Mouse (Mus musculus): ENCODE measurements around the gene Ttll6. TPM values are rescaled to one million over a fixed set of nuclear protein-coding genes. Genes with fewer than 3 reads are reported as not detected.
A peak's percentile ranks its signal among the peaks of the same experiment; 100 is the strongest.
"Not testable (repeated sequence)": the region's sequence is repeated elsewhere in the genome, so short reads cannot be mapped to it uniquely, and the experiment has no call there.

Gene Ttll6
- polyA plus RNA-seq (2014; fragmentation: Nextera tagmentation; extraction: Ambion mirVana) = 0.07 and 0.12 TPM in 2 replicates

GRCm38 (mm10) chr11:96133239-96133865 is at the start of gene Ttll6:
Gene Ttll6, plus strand, starts transcription at chr11:96133786.
- Histone ChIP-seq H3K27me3 (ENCODE audit: control insufficient read depth, insufficient read depth, low read length) (no peaks in the 10 kb centered on the region), H3K9ac (ENCODE audit: low read depth, low read length) (no peak within 1 kb of the TSS)

DNA sequence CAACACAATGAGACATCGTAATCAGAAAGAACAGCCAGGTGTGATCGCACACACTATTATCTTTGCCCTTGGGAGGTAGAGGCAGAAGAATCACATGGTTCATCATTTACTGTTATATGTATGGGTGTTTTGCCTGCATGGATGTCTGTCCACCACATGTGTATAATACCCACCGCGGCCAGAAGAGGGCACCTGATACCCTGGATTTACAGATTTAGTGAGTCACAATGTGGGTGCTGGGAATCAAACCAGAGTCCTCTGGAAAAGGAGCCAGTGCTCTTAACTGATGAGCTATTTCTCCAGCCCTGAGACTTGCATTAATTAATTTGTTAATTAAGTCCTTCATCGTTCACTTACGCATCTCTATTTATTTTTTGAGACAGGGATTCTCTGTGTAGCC is 45.6 kb upstream of the Ttll6 start:
- ATAC-seq (ENCODE audit: low FRiP score) (no peak), DNase-seq (ENCODE audit: low spot score) (no peak)
- H3K4me3 ChIP-seq (ENCODE audit: low read depth, low read length) = no peak overlapping the region
- H3K36me3 ChIP-seq (ENCODE audit: control insufficient read depth, insufficient read depth, low read length) = no peaks in the 10 kb centered on the region
- no peaks in the 10 kb centered on the region for H3K4me1 ChIP-seq (replicated peaks; ENCODE audit: control insufficient read depth, insufficient read depth, low read length)
- no peaks in the 10 kb centered on the region for H3K9me3 ChIP-seq (ENCODE audit: control insufficient read depth, low read length)
- WGBS = 85% methylated on average over 6 of the region's 6 CpGs
- no peak overlapping the region for H3K9ac ChIP-seq (ENCODE audit: low read depth, low read length)
- no peak overlapping the region for H3K27ac ChIP-seq (ENCODE audit: low read depth, low read length)
- H3K27me3 ChIP-seq (ENCODE audit: control insufficient read depth, insufficient read depth, low read length) = 0 out of 2 replicates have a peak, but pooled peaks cover 2% of the 10 kb centered on the region
- no peak overlapping the region for H3K4me2 ChIP-seq (replicated peaks; ENCODE audit: low read depth, low read length)

More at GRCm38 (mm10) chr11:96133239-96133865, at the start of gene Ttll6:
- H3K27ac ChIP-seq (ENCODE audit: low read depth, low read length) = no peak within 1 kb of the TSS
- DNase-seq (ENCODE audit: low spot score) (peak; percentile 75), ATAC-seq (ENCODE audit: low FRiP score) (no peak)
- H3K36me3 ChIP-seq (ENCODE audit: control insufficient read depth, insufficient read depth, low read length) = no peaks in the 10 kb centered on the region
- H3K4me2 ChIP-seq (replicated peaks; ENCODE audit: low read depth, low read length) = no peak within 1 kb of the TSS
- WGBS = 24% methylated on average over 16 of the region's 16 CpGs
- H3K4me3 ChIP-seq (ENCODE audit: low read depth, low read length) = no peak within 1 kb of the TSS
- H3K4me1 ChIP-seq (replicated peaks; ENCODE audit: control insufficient read depth, insufficient read depth, low read length) = no peaks in the 10 kb centered on the region
- no peaks in the 10 kb centered on the region for H3K9me3 ChIP-seq (ENCODE audit: control insufficient read depth, low read length)

- H3K27me3 ChIP-seq (ENCODE audit: control insufficient read depth, insufficient read depth, low read length) = 0 out of 2 replicates have a peak, but pooled peaks cover 2% of the 10 kb centered on the region
- H3K9ac ChIP-seq (ENCODE audit: low read depth, low read length) = no peak overlapping the region
- ATAC-seq (ENCODE audit: low FRiP score) (no peak), DNase-seq (ENCODE audit: low spot score) (peak; percentile 26)
- H3K36me3 ChIP-seq (ENCODE audit: control insufficient read depth, insufficient read depth, low read length) = no peaks in the 10 kb centered on the region
- H3K27ac ChIP-seq (ENCODE audit: low read depth, low read length) = no peak overlapping the region
- no peaks in the 10 kb centered on the region for H3K9me3 ChIP-seq (ENCODE audit: control insufficient read depth, low read length)
- 62% methylated on average over 2 of the region's 2 CpGs for WGBS
- no peak overlapping the region for H3K4me3 ChIP-seq (ENCODE audit: low read depth, low read length)
- H3K4me2 ChIP-seq (replicated peaks; ENCODE audit: low read depth, low read length) = no peak overlapping the region
- no peaks in the 10 kb centered on the region for H3K4me1 ChIP-seq (replicated peaks; ENCODE audit: control insufficient read depth, insufficient read depth, low read length)
These were observed 42.5 kb upstream of the Ttll6 start for GRCm38 (mm10) chr11:96091073-96091472.

DNA sequence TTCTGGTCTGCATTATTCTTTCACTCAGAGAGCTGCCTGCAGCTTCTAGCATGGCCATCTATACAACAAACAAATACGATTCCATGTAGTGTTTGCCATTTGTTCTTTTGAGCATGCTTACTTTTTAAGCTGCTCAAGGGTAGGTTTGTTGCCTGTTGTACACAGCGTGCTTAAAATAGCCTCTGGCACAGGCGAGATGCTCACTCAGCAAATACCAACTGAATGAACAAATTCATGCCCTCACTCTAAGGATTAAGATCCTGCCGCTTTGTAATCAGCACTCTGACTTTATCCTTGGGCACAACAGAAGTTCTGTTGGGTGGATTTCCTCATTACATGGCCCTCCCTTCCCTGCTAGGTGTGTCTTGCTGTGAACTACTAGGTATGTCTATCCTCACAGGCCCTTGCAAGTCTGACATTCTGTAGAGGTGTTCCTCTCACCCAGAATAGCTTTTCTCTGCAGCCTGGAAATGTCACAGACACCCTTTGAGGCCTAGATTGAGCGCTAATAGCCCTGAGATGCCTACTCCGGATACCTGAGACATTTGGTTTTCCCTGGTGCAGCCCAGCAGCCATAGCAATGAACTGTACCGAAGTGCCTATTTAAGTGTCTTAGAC is 40.8 kb upstream of the Ttll6 start:
- ATAC-seq (ENCODE audit: low FRiP score) = no peak
- H3K27ac ChIP-seq (ENCODE audit: low read depth, low read length) = no peak overlapping the region
- H3K4me2 ChIP-seq (replicated peaks; ENCODE audit: low read depth, low read length) = no peak overlapping the region
- H3K9me3 ChIP-seq (ENCODE audit: control insufficient read depth, low read length) = no peaks in the 10 kb centered on the region
- H3K4me1 ChIP-seq (replicated peaks; ENCODE audit: control insufficient read depth, insufficient read depth, low read length) = no peaks in the 10 kb centered on the region
- WGBS = 50% methylated on average over 7 of the region's 7 CpGs
- no peak overlapping the region for H3K9ac ChIP-seq (ENCODE audit: low read depth, low read length)
- DNase-seq (ENCODE audit: low spot score) = no peak
- H3K4me3 ChIP-seq (ENCODE audit: low read depth, low read length) = no peak overlapping the region
- H3K27me3 ChIP-seq (ENCODE audit: control insufficient read depth, insufficient read depth, low read length) = 0 out of 2 replicates have a peak, but pooled peaks cover 2% of the 10 kb centered on the region
- H3K36me3 ChIP-seq (ENCODE audit: control insufficient read depth, insufficient read depth, low read length) = no peaks in the 10 kb centered on the region

DNA sequence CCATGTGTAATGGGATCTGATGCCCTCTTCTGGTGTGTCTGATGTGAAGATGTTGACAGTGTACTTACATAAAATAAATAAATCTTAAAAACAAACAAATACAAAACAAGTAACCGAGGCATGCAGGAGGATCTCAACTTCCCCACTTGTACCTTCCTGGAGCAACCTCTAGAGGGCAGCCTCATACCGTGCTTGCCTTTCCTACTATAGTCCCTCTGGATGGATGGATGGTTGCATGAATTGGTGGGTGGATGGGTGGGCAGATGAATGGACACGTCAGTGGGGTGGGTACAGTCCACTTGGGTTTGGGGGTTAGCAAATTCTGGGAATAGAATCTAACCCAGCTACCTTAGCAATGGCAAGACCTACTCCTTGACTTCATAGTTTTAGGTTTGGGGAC is 40.2 kb upstream of the Ttll6 start:
- H3K4me1 ChIP-seq (replicated peaks; ENCODE audit: control insufficient read depth, insufficient read depth, low read length) = no peaks in the 10 kb centered on the region
- no peak overlapping the region for H3K4me2 ChIP-seq (replicated peaks; ENCODE audit: low read depth, low read length)
- H3K36me3 ChIP-seq (ENCODE audit: control insufficient read depth, insufficient read depth, low read length) = no peaks in the 10 kb centered on the region
- H3K27ac ChIP-seq (ENCODE audit: low read depth, low read length) = no peak overlapping the region
- no peak for ATAC-seq (ENCODE audit: low FRiP score)
- H3K27me3 ChIP-seq (ENCODE audit: control insufficient read depth, insufficient read depth, low read length) = 0 out of 2 replicates have a peak, but pooled peaks cover 2% of the 10 kb centered on the region
- H3K9ac ChIP-seq (ENCODE audit: low read depth, low read length) = no peak overlapping the region
- H3K4me3 ChIP-seq (ENCODE audit: low read depth, low read length) = no peak overlapping the region
- 10% methylated on average over 3 of the region's 3 CpGs for WGBS
- H3K9me3 ChIP-seq (ENCODE audit: control insufficient read depth, low read length) = no peaks in the 10 kb centered on the region
- peak; percentile 62 for DNase-seq (ENCODE audit: low spot score)

GRCm38 (mm10) chr11:96108376-96108775 is 25.2 kb upstream of the Ttll6 start:
- 100% methylated on average over 1 of the region's 1 CpGs for whole genome bisulfite sequencing
- no peak overlapping the region for H3K9ac ChIP-seq (ENCODE audit: low read depth, low read length)
- H3K4me1 ChIP-seq (replicated peaks; ENCODE audit: control insufficient read depth, insufficient read depth, low read length) = no peaks in the 10 kb centered on the region
- no peak for DNase-seq (ENCODE audit: low spot score)
- no peak overlapping the region for H3K4me2 ChIP-seq (replicated peaks; ENCODE audit: low read depth, low read length)
- H3K4me3 ChIP-seq (ENCODE audit: low read depth, low read length) = no peak overlapping the region
- H3K27me3 ChIP-seq (ENCODE audit: control insufficient read depth, insufficient read depth, low read length) = no peaks in the 10 kb centered on the region
- no peak overlapping the region for H3K27ac ChIP-seq (ENCODE audit: low read depth, low read length)
- H3K9me3 ChIP-seq (ENCODE audit: control insufficient read depth, low read length) = no peaks in the 10 kb centered on the region
- ATAC-seq (ENCODE audit: low FRiP score) = no peak
- no peaks in the 10 kb centered on the region for H3K36me3 ChIP-seq (ENCODE audit: control insufficient read depth, insufficient read depth, low read length)

DNA sequence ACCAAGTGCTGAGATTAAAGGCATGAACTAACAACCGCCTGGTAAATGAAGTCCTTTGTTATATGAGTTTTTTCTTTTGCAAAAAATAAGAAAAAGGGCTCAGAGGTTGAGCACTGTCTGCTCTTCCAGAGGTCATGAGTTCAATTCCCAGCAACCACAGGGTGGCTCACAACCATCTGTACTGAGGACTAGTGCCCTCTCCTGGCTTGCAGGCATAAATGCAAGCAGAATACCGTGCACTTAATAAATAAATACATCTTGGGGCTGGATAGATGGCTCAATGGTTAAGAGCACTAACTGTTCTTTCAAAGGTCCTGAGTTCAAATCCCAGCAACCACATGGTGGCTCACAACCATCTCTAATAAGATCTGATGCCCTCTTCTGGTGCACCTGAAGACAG is 22.6 kb upstream of the Ttll6 start:
- not testable (repeated sequence) for H3K4me3 ChIP-seq (ENCODE audit: low read depth, low read length); H3K36me3 ChIP-seq (ENCODE audit: control insufficient read depth, insufficient read depth, low read length); H3K4me2 ChIP-seq (replicated peaks; ENCODE audit: low read depth, low read length); ATAC-seq (ENCODE audit: low FRiP score); H3K4me1 ChIP-seq (replicated peaks; ENCODE audit: control insufficient read depth, insufficient read depth, low read length); DNase-seq (ENCODE audit: low spot score); H3K9me3 ChIP-seq (ENCODE audit: control insufficient read depth, low read length); H3K27ac ChIP-seq (ENCODE audit: low read depth, low read length); H3K9ac ChIP-seq (ENCODE audit: low read depth, low read length); H3K27me3 ChIP-seq (ENCODE audit: control insufficient read depth, insufficient read depth, low read length)
- 65% methylated on average over 2 of the region's 2 CpGs for WGBS

- Histone ChIP-seq H3K27me3 (ENCODE audit: control insufficient read depth, insufficient read depth, low read length) (no peaks in the 10 kb centered on the region), H3K4me1 (replicated peaks; ENCODE audit: control insufficient read depth, insufficient read depth, low read length) (no peaks in the 10 kb centered on the region), H3K9ac (ENCODE audit: low read depth, low read length) (no peak within 1 kb of the TSS), H3K4me2 (replicated peaks; ENCODE audit: low read depth, low read length) (no peak within 1 kb of the TSS), H3K27ac (ENCODE audit: low read depth, low read length) (no peak within 1 kb of the TSS), H3K9me3 (ENCODE audit: control insufficient read depth, low read length) (no peaks in the 10 kb centered on the region), H3K4me3 (ENCODE audit: low read depth, low read length) (no peak within 1 kb of the TSS), H3K36me3 (ENCODE audit: control insufficient read depth, insufficient read depth, low read length) (no peaks in the 10 kb centered on the region)
- ATAC-seq (ENCODE audit: low FRiP score) (no peak), DNase-seq (ENCODE audit: low spot score) (no peak)
- WGBS = 38% methylated on average over 14 of the region's 14 CpGs
These were observed 21.8 kb upstream of the Ttll6 start, which contains the start of gene Calcoco2 for GRCm38 (mm10) chr11:96111751-96112150. Gene Calcoco2, minus strand, starts transcription at chr11:96111964.

GRCm38 (mm10) chr11:96114077-96114476 is 19.5 kb upstream of the Ttll6 start:
- Histone ChIP-seq H3K36me3 (ENCODE audit: control insufficient read depth, insufficient read depth, low read length) (no peaks in the 10 kb centered on the region), H3K27ac (ENCODE audit: low read depth, low read length) (no peak overlapping the region), H3K4me2 (replicated peaks; ENCODE audit: low read depth, low read length) (no peak overlapping the region), H3K4me3 (ENCODE audit: low read depth, low read length) (no peak overlapping the region), H3K27me3 (ENCODE audit: control insufficient read depth, insufficient read depth, low read length) (no peaks in the 10 kb centered on the region), H3K4me1 (replicated peaks; ENCODE audit: control insufficient read depth, insufficient read depth, low read length) (no peaks in the 10 kb centered on the region), H3K9ac (ENCODE audit: low read depth, low read length) (no peak overlapping the region), H3K9me3 (ENCODE audit: control insufficient read depth, low read length) (no peaks in the 10 kb centered on the region)
- WGBS = 62% methylated on average over 2 of the region's 2 CpGs
- ATAC-seq (ENCODE audit: low FRiP score) (no peak), DNase-seq (ENCODE audit: low spot score) (no peak)

All from hindbrain, embryonic 11.5 days (tissue).